Mouse (Mus musculus): ENCODE data around the gene Rbfox1.

The Rbfox1 gene

GRCm38 (mm10) chr16:7094181-7094749 is 1209.1 kb downstream of the Rbfox1 start:
- DNase-seq = no peak

- DNase-seq = peak; percentile 55
Observed at GRCm38 (mm10) chr16:7097071-7097470, 1211.9 kb downstream of the Rbfox1 start.

- peak; percentile 78 for DNase-seq
Observed at GRCm38 (mm10) chr16:7097951-7098710, 1213.0 kb downstream of the Rbfox1 start.

GRCm38 (mm10) chr16:7099506-7100300 is 1214.5 kb downstream of the Rbfox1 start:
- DNase-seq = peak; percentile 91

GRCm38 (mm10) chr16:7102486-7102885 is 1217.3 kb downstream of the Rbfox1 start:
- DNase-seq = peak; percentile 79

GRCm38 (mm10) chr16:7103301-7103700 is 1218.1 kb downstream of the Rbfox1 start:
- no peak for DNase-seq

GRCm38 (mm10) chr16:7106450-7107015 is 1221.4 kb downstream of the Rbfox1 start:
- no peak for DNase-seq

- DNase-seq = no peak
Observed at GRCm38 (mm10) chr16:7115945-7116344, 1230.8 kb downstream of the Rbfox1 start.

GRCm38 (mm10) chr16:7129591-7129990 is 1244.4 kb downstream of the Rbfox1 start:
- DNase-seq = no peak

GRCm38 (mm10) chr16:7132434-7132833 is 1247.3 kb downstream of the Rbfox1 start:
- DNase-seq = no peak

GRCm38 (mm10) chr16:7136971-7137370 is 1251.8 kb downstream of the Rbfox1 start:
- DNase-seq = no peak

- DNase-seq = no peak
Observed at GRCm38 (mm10) chr16:7139480-7139879, 1254.3 kb downstream of the Rbfox1 start.

GRCm38 (mm10) chr16:7140909-7141308 is 1255.8 kb downstream of the Rbfox1 start:
- no peak for DNase-seq

- DNase-seq = no peak
Observed at GRCm38 (mm10) chr16:7145505-7145904, 1260.3 kb downstream of the Rbfox1 start.

GRCm38 (mm10) chr16:7146454-7146853 is 1261.3 kb downstream of the Rbfox1 start:
- DNase-seq = no peak

- peak; percentile 41 for DNase-seq
Observed at GRCm38 (mm10) chr16:7147884-7148283, 1262.7 kb downstream of the Rbfox1 start.

- DNase-seq = no peak
Observed at GRCm38 (mm10) chr16:7149106-7149899, 1264.1 kb downstream of the Rbfox1 start.

- no peak for DNase-seq
Observed at GRCm38 (mm10) chr16:7150201-7150791, 1265.1 kb downstream of the Rbfox1 start.

- no peak for DNase-seq
Observed at GRCm38 (mm10) chr16:7152401-7152800, 1267.2 kb downstream of the Rbfox1 start.

- DNase-seq = no peak
Observed at GRCm38 (mm10) chr16:7154671-7155070, 1269.5 kb downstream of the Rbfox1 start.

GRCm38 (mm10) chr16:7158856-7159826 is 1274.0 kb downstream of the Rbfox1 start:
- no peak for DNase-seq

Data from cerebellum, adult 9-11 months (tissue).